In genomic region chr17:23673424-23674073, GRCm38 (mm10) we compare ENCODE assay signal across 7 mouse cellular contexts. TPM values are rescaled to one million over a fixed set of nuclear protein-coding genes. Genes with fewer than 3 reads are reported as not detected.
DNase-seq lines count a peak whose midpoint lies in the region; ATAC-seq lines count a peak whose summit lies in the region.

Gene Hcfc1r1, plus strand, starts transcription at chr17:23673596.
Gene Thoc6, minus strand, starts transcription at chr17:23673882.

- H3K4me1 ChIP-seq in embryonic facial prominence, embryonic 12.5 days = peaks cover 33% of the 10 kb centered on the region
- H3K4me1 ChIP-seq in limb, embryonic 11.5 days (ENCODE audit: control insufficient read depth, insufficient read depth, low read length) = peaks cover 23% of the 10 kb centered on the region
- peaks cover 32% of the 10 kb centered on the region for H3K4me1 ChIP-seq in midbrain, embryonic 14.5 days (ENCODE audit: control insufficient read depth, insufficient read depth, low read length)

- H3K9me3 ChIP-seq in embryonic facial prominence, embryonic 12.5 days = no peaks in the 10 kb centered on the region
- H3K9me3 ChIP-seq in limb, embryonic 11.5 days (ENCODE audit: control insufficient read depth, low read length) = no peaks in the 10 kb centered on the region
- no peaks in the 10 kb centered on the region for H3K9me3 ChIP-seq in midbrain, embryonic 14.5 days (ENCODE audit: control insufficient read depth, low read length)

- peaks cover 27% of the 10 kb centered on the region for H3K27me3 ChIP-seq in embryonic facial prominence, embryonic 12.5 days
- H3K27me3 ChIP-seq in limb, embryonic 11.5 days (ENCODE audit: control insufficient read depth, insufficient read depth, low read length) = peaks cover 18% of the 10 kb centered on the region
- H3K27me3 ChIP-seq in midbrain, embryonic 14.5 days (ENCODE audit: control insufficient read depth, insufficient read depth, low read length) = peaks cover 23% of the 10 kb centered on the region

- DNase-seq in adrenal gland, postnatal 25 days = peak; percentile 92
- peak; percentile 99 for DNase-seq in heart, adult 11 months
- peak; percentile 97 for DNase-seq in kidney, adult 18-20 months
- peak; percentile 94 for DNase-seq in limb, embryonic 11.5 days (ENCODE audit: low spot score)
- peak; percentile 97 for DNase-seq in midbrain, embryonic 14.5 days
- DNase-seq in spleen, adult 18-20 months = peak; percentile 86 to 91

- H3K36me3 ChIP-seq in embryonic facial prominence, embryonic 12.5 days = peaks cover 20% of the 10 kb centered on the region
- H3K36me3 ChIP-seq in limb, embryonic 11.5 days (ENCODE audit: control insufficient read depth, insufficient read depth, low read length) = peaks cover 6% of the 10 kb centered on the region
- peaks cover 20% of the 10 kb centered on the region for H3K36me3 ChIP-seq in midbrain, embryonic 14.5 days (ENCODE audit: control insufficient read depth, insufficient read depth, low read length)

- ATAC-seq in embryonic facial prominence, embryonic 12.5 days (ENCODE audit: insufficient number of reproducible peaks, insufficient read depth, low FRiP score, low TSS enrichment) = peak; percentile 95
- ATAC-seq in limb, embryonic 11.5 days (ENCODE audit: insufficient number of reproducible peaks, low FRiP score, low TSS enrichment, low read depth) = peak; percentile 91
- ATAC-seq in midbrain, embryonic 14.5 days (ENCODE audit: low FRiP score, low TSS enrichment) = peak; percentile 92

- peak within 1 kb of the TSS; percentile 55 for H3K9ac ChIP-seq in embryonic facial prominence, embryonic 12.5 days
- H3K9ac ChIP-seq in limb, embryonic 11.5 days (ENCODE audit: low read length) = peak within 1 kb of the TSS; percentile 61
- peak within 1 kb of the TSS; percentile 66 for H3K9ac ChIP-seq in midbrain, embryonic 14.5 days (replicated peaks; ENCODE audit: low read length)

- WGBS in embryonic facial prominence, embryonic 12.5 days = under 1% methylated on average over 45 of the region's 45 CpGs
- WGBS in limb, embryonic 11.5 days = under 1% methylated on average over 45 of the region's 45 CpGs
- under 1% methylated on average over 45 of the region's 45 CpGs for WGBS in midbrain, embryonic 14.5 days

- H3K27ac ChIP-seq in embryonic facial prominence, embryonic 12.5 days = no peak within 1 kb of the TSS
- no peak within 1 kb of the TSS; the same call in 1 of the 2 replicates for H3K27ac ChIP-seq in limb, embryonic 11.5 days (replicated peaks; ENCODE audit: low read depth, low read length)
- peak within 1 kb of the TSS; percentile 86 for H3K27ac ChIP-seq in midbrain, embryonic 14.5 days (replicated peaks; ENCODE audit: low read depth, low read length)

- peak within 1 kb of the TSS; percentile 61 for H3K4me3 ChIP-seq in embryonic facial prominence, embryonic 12.5 days
- peak within 1 kb of the TSS; percentile 55 for H3K4me3 ChIP-seq in limb, embryonic 11.5 days (ENCODE audit: low read depth, low read length)
- peak within 1 kb of the TSS; percentile 62 for H3K4me3 ChIP-seq in midbrain, embryonic 14.5 days (replicated peaks; ENCODE audit: low read depth, low read length)

- peak within 1 kb of the TSS; percentile 98 for H3K4me2 ChIP-seq in embryonic facial prominence, embryonic 12.5 days (replicated peaks)
- H3K4me2 ChIP-seq in limb, embryonic 11.5 days (ENCODE audit: low read depth, severe bottlenecking) = peak within 1 kb of the TSS; percentile 76
- peak within 1 kb of the TSS; percentile 79 for H3K4me2 ChIP-seq in midbrain, embryonic 14.5 days (ENCODE audit: low read length)

RNA-seq across cellular contexts. Expression of gene Hcfc1r1, which starts in this region (rescaled TPM):
- 139 and 171 TPM in 2 replicates for total RNA-seq in adrenal gland, postnatal 25 days (2021)
- 60.3 and 61.2 TPM in 2 replicates for polyA plus RNA-seq in embryonic facial prominence, embryonic 12.5 days (2016; fragmentation: Nextera tagmentation; extraction: Ambion mirVana)
- 45.5 and 53.0 TPM in 2 replicates for polyA plus RNA-seq in limb, embryonic 11.5 days (2014; fragmentation: Nextera tagmentation; extraction: Ambion mirVana)
- polyA plus RNA-seq in midbrain, embryonic 14.5 days (2014; fragmentation: Nextera tagmentation; extraction: Ambion mirVana) = 110 and 150 TPM in 2 replicates

RNA-seq across cellular contexts. Expression of gene Thoc6, which starts in this region (rescaled TPM):
- total RNA-seq in adrenal gland, postnatal 25 days (2021) = 31.2 and 31.8 TPM in 2 replicates
- 49.6 and 51.7 TPM in 2 replicates for polyA plus RNA-seq in embryonic facial prominence, embryonic 12.5 days (2016; fragmentation: Nextera tagmentation; extraction: Ambion mirVana)
- 54.8 and 58.1 TPM in 2 replicates for polyA plus RNA-seq in limb, embryonic 11.5 days (2014; fragmentation: Nextera tagmentation; extraction: Ambion mirVana)
- 43.9 and 44.9 TPM in 2 replicates for polyA plus RNA-seq in midbrain, embryonic 14.5 days (2014; fragmentation: Nextera tagmentation; extraction: Ambion mirVana)
